Mouse (Mus musculus): Measurements from ENCODE around the gene Erp27. TPM values are rescaled to one million over a fixed set of nuclear protein-coding genes. Genes with fewer than 3 reads are reported as not detected.
A peak's percentile ranks its signal among the peaks of the same experiment; 100 is the strongest.

Gene Erp27
- polyA plus RNA-seq, 1 experiment from 2014 or later = 0.66 TPM

GRCm38 (mm10) chr6:136937117-136937516 lies 15.1 kb upstream of the Erp27 start:
- H3K4me3 ChIP-seq = no peak overlapping the region
- H3K9ac ChIP-seq (replicated peaks) = no peak overlapping the region
- H3K27me3 ChIP-seq = no peaks in the 10 kb centered on the region
- H3K4me1 ChIP-seq = 0 out of 2 replicates have a peak, but pooled peaks cover 6% of the 10 kb centered on the region
- no peak for ATAC-seq (replicated peaks)
- no peak overlapping the region for H3K4me2 ChIP-seq (replicated peaks)
- 89% methylated on average over 3 of the region's 3 CpGs for WGBS
- no peaks in the 10 kb centered on the region for H3K36me3 ChIP-seq
- H3K9me3 ChIP-seq = no peaks in the 10 kb centered on the region
- no peak overlapping the region for H3K27ac ChIP-seq (replicated peaks)

- no peaks in the 10 kb centered on the region for H3K9me3 ChIP-seq
- ATAC-seq (replicated peaks) = no peak
- no peaks in the 10 kb centered on the region for H3K27me3 ChIP-seq
- H3K4me3 ChIP-seq = no peak overlapping the region
- H3K4me2 ChIP-seq (replicated peaks) = no peak overlapping the region
- no peaks in the 10 kb centered on the region for H3K36me3 ChIP-seq
- H3K9ac ChIP-seq (replicated peaks) = no peak overlapping the region
- H3K4me1 ChIP-seq = 0 out of 2 replicates have a peak, but pooled peaks cover 1% of the 10 kb centered on the region
- H3K27ac ChIP-seq (replicated peaks) = no peak overlapping the region
- WGBS = 89% methylated on average over 9 of the region's 9 CpGs
Observed at GRCm38 (mm10) chr6:136936361-136936760, 14.4 kb upstream of the Erp27 start.

- H3K4me1 ChIP-seq = no peaks in the 10 kb centered on the region
- 74% methylated on average over 3 of the region's 3 CpGs for WGBS
- H3K27me3 ChIP-seq = no peaks in the 10 kb centered on the region
- H3K9ac ChIP-seq (replicated peaks) = no peak overlapping the region
- H3K36me3 ChIP-seq = no peaks in the 10 kb centered on the region
- H3K27ac ChIP-seq (replicated peaks) = no peak overlapping the region
- ATAC-seq (replicated peaks) = no peak
- no peak overlapping the region for H3K4me2 ChIP-seq (replicated peaks)
- H3K9me3 ChIP-seq = no peaks in the 10 kb centered on the region
- H3K4me3 ChIP-seq = no peak overlapping the region
Observed at GRCm38 (mm10) chr6:136935233-136935632, 13.3 kb upstream of the Erp27 start.

- no peaks in the 10 kb centered on the region for H3K27me3 ChIP-seq
Observed at GRCm38 (mm10) chr6:136934068-136934467, 12.1 kb upstream of the Erp27 start.

GRCm38 (mm10) chr6:136931246-136931645 lies 9.3 kb upstream of the Erp27 start:
- Histone ChIP-seq H3K36me3 (no peaks in the 10 kb centered on the region), H3K27me3 (no peaks in the 10 kb centered on the region), H3K4me2 (replicated peaks) (no peak overlapping the region), H3K4me3 (no peak overlapping the region), H3K4me1 (no peaks in the 10 kb centered on the region), H3K9me3 (no peaks in the 10 kb centered on the region), H3K9ac (replicated peaks) (no peak overlapping the region), H3K27ac (replicated peaks) (no peak overlapping the region)
- WGBS = 83% methylated on average over 13 of the region's 13 CpGs
- ATAC-seq (replicated peaks) = no peak

More at GRCm38 (mm10) chr6:136934068-136934467, 12.1 kb upstream of the Erp27 start:
- no peak overlapping the region for H3K27ac ChIP-seq (replicated peaks)
- H3K4me1 ChIP-seq = no peaks in the 10 kb centered on the region
- no peak for ATAC-seq (replicated peaks)
- no peak overlapping the region for H3K4me3 ChIP-seq
- 81% methylated on average over 7 of the region's 7 CpGs for WGBS
- H3K9ac ChIP-seq (replicated peaks) = no peak overlapping the region
- no peaks in the 10 kb centered on the region for H3K36me3 ChIP-seq
- no peaks in the 10 kb centered on the region for H3K9me3 ChIP-seq
- no peak overlapping the region for H3K4me2 ChIP-seq (replicated peaks)

GRCm38 (mm10) chr6:136930677-136931076 lies 8.7 kb upstream of the Erp27 start:
- H3K4me1 ChIP-seq = no peaks in the 10 kb centered on the region
- H3K4me3 ChIP-seq = no peak overlapping the region
- peak; percentile 16; the same call in 1 of the 2 replicates for ATAC-seq (replicated peaks)
- H3K9me3 ChIP-seq = no peaks in the 10 kb centered on the region
- H3K36me3 ChIP-seq = no peaks in the 10 kb centered on the region
- 75% methylated on average over 12 of the region's 12 CpGs for WGBS
- H3K9ac ChIP-seq (replicated peaks) = no peak overlapping the region
- no peak overlapping the region for H3K4me2 ChIP-seq (replicated peaks)
- H3K27ac ChIP-seq (replicated peaks) = no peak overlapping the region
- no peaks in the 10 kb centered on the region for H3K27me3 ChIP-seq

GRCm38 (mm10) chr6:136927626-136928025 lies 5.6 kb upstream of the Erp27 start:
- no peak for ATAC-seq (replicated peaks)
- no peaks in the 10 kb centered on the region for H3K9me3 ChIP-seq
- no peak overlapping the region for H3K27ac ChIP-seq (replicated peaks)
- no peak overlapping the region for H3K4me3 ChIP-seq
- 95% methylated on average over 1 of the region's 1 CpGs for WGBS
- no peaks in the 10 kb centered on the region for H3K36me3 ChIP-seq
- H3K27me3 ChIP-seq = no peaks in the 10 kb centered on the region
- H3K4me1 ChIP-seq = no peaks in the 10 kb centered on the region
- H3K4me2 ChIP-seq (replicated peaks) = no peak overlapping the region
- no peak overlapping the region for H3K9ac ChIP-seq (replicated peaks)

GRCm38 (mm10) chr6:136925049-136925448 lies 3.1 kb upstream of the Erp27 start:
- Histone ChIP-seq H3K36me3 (no peaks in the 10 kb centered on the region), H3K27ac (replicated peaks) (no peak overlapping the region), H3K27me3 (no peaks in the 10 kb centered on the region), H3K4me1 (no peaks in the 10 kb centered on the region), H3K9ac (replicated peaks) (no peak overlapping the region), H3K4me3 (no peak overlapping the region), H3K9me3 (no peaks in the 10 kb centered on the region), H3K4me2 (replicated peaks) (no peak overlapping the region)
- no peak for ATAC-seq (replicated peaks)
- 87% methylated on average over 8 of the region's 8 CpGs for WGBS

GRCm38 (mm10) chr6:136923532-136923931 lies 1.6 kb upstream of the Erp27 start, which contains the start of gene Pde6h:
TSS of gene Pde6h (plus strand) at chr6:136923832.
- ATAC-seq (replicated peaks) = no peak
- H3K9ac ChIP-seq (replicated peaks) = no peak within 1 kb of the TSS
- no peaks in the 10 kb centered on the region for H3K9me3 ChIP-seq
- WGBS = 85% methylated on average over 8 of the region's 8 CpGs
- H3K4me3 ChIP-seq = no peak within 1 kb of the TSS
- H3K27ac ChIP-seq (replicated peaks) = no peak within 1 kb of the TSS
- no peaks in the 10 kb centered on the region for H3K27me3 ChIP-seq
- no peaks in the 10 kb centered on the region for H3K4me1 ChIP-seq
- no peaks in the 10 kb centered on the region for H3K36me3 ChIP-seq
- H3K4me2 ChIP-seq (replicated peaks) = no peak within 1 kb of the TSS

- H3K27me3 ChIP-seq = no peaks in the 10 kb centered on the region
- H3K4me3 ChIP-seq = no peak overlapping the region
- no peak overlapping the region for H3K4me2 ChIP-seq (replicated peaks)
- no peak overlapping the region for H3K9ac ChIP-seq (replicated peaks)
- no peaks in the 10 kb centered on the region for H3K36me3 ChIP-seq
- H3K9me3 ChIP-seq = no peaks in the 10 kb centered on the region
- H3K4me1 ChIP-seq = no peaks in the 10 kb centered on the region
- WGBS = 94% methylated on average over 7 of the region's 7 CpGs
- no peak overlapping the region for H3K27ac ChIP-seq (replicated peaks)
- no peak for ATAC-seq (replicated peaks)
Observed at GRCm38 (mm10) chr6:136922871-136923270, 891 bp upstream of the Erp27 start.

GRCm38 (mm10) chr6:136921601-136922000 lies 379 bp downstream of the Erp27 start:
- H3K36me3 ChIP-seq = no peaks in the 10 kb centered on the region
- H3K4me3 ChIP-seq = no peak overlapping the region
- 56% methylated on average over 7 of the region's 7 CpGs for WGBS
- H3K27me3 ChIP-seq = no peaks in the 10 kb centered on the region
- no peaks in the 10 kb centered on the region for H3K4me1 ChIP-seq
- no peak overlapping the region for H3K27ac ChIP-seq (replicated peaks)
- no peak; the same call in 1 of the 2 replicates for ATAC-seq (replicated peaks)
- no peak overlapping the region for H3K9ac ChIP-seq (replicated peaks)
- no peak overlapping the region for H3K4me2 ChIP-seq (replicated peaks)
- no peaks in the 10 kb centered on the region for H3K9me3 ChIP-seq

- Histone ChIP-seq H3K27ac (replicated peaks) (no peak overlapping the region), H3K9ac (replicated peaks) (no peak overlapping the region), H3K4me3 (no peak overlapping the region), H3K36me3 (no peaks in the 10 kb centered on the region), H3K27me3 (no peaks in the 10 kb centered on the region), H3K4me1 (no peaks in the 10 kb centered on the region), H3K4me2 (replicated peaks) (no peak overlapping the region), H3K9me3 (no peaks in the 10 kb centered on the region)
- WGBS = 43% methylated on average over 16 of the region's 16 CpGs
- ATAC-seq (replicated peaks) = peak; percentile 49; the same call in 1 of the 2 replicates
Observed at GRCm38 (mm10) chr6:136920320-136921257, 1.4 kb downstream of the Erp27 start.
